Mouse (Mus musculus): ENCODE measurements at regions not wholly inside any gene's neighbourhood (a gene's known extent, or its start where the extent isn't known, plus 50 kb on each side); places are given as distances from the start of the nearest gene placed in this dataset.
"Not testable (repeated sequence)": the region's sequence is repeated elsewhere in the genome, so short reads cannot be mapped to it uniquely, and the experiment has no call there.

GRCm38 (mm10) chr10:69036096-69036495, 115.1 kb upstream of the Rhobtb1 start:
- no peak for DNase-seq (ENCODE audit: low spot score in 2 of 2)

DNA sequence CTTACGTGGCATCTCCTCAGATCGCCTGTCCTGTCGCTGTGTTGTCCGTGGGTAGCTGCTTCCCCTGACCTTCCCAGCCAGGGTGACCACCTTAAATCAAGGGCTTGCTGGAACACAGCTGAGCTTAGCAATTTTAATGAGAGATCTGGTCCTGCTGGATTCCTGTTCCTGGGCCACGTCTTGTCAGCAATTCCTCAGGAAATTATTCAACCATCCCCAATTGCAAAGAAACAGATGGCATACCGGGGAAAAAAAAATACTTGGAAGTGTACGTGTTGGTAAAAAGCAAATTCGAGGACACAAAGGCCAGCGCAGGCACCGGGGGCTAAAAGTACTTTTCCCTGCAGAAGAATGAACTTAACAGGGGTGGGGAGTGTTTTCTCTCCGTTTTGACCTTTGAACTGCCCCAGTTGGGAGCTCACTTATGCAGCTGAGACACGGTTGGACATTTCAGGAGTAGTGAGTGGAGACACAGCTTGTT, 107.0 kb upstream of the Rhobtb1 start:
- no peak for DNase-seq (ENCODE audit: low spot score in 2 of 2)

DNA sequence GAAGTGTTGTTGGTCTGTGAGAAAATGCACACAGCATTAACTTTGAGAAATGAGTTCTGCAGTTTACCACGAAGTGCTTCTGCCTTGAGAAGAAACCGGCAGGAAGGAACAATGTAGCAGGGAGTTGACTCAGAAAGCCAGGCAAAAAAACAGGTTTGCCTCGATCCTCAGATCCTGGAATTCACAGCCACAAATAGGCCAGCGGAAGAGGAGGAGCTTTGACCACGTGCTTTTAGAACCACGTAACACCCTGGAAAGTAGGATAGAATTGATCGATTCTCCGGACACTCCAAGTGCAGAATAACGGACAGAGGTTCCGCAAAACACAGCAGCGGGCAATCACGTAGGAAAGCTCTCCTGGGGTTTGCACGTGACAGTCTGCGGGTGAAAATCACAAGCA, 106.0 kb upstream of the Rhobtb1 start:
- DNase-seq (ENCODE audit: low spot score in 2 of 2): no peak

- no peak for DNase-seq (ENCODE audit: low spot score in 2 of 2)
Measured at GRCm38 (mm10) chr10:69046008-69046555, 105.2 kb upstream of the Rhobtb1 start.

GRCm38 (mm10) chr10:69078008-69078407, 73.2 kb upstream of the Rhobtb1 start:
- DNase-seq (ENCODE audit: low spot score in 2 of 2): no peak

DNA sequence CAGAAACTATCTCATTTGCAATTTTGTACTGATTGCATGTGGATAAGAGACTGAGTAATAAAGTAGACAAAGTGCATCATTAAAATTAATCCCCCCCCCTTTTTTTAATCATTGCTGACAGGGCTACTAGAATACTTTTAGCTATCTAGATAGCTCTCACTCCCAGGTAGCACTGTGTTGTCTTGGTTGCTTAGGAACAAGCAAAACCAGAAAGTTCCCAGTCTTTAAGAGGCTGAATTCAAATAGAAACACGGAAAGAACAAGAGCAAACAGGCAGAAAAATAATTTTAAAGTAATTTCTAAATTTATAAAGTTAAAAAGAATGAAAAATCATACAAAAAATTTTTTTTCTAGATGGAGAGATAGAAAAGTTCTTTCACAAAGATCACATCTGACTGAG, 65.0 kb upstream of the Rhobtb1 start:
- no peak for DNase-seq (ENCODE audit: low spot score in 2 of 2)

- DNase-seq (ENCODE audit: low spot score in 2 of 2): no peak
Measured at GRCm38 (mm10) chr10:69091872-69092271, 59.4 kb upstream of the Rhobtb1 start.

DNA sequence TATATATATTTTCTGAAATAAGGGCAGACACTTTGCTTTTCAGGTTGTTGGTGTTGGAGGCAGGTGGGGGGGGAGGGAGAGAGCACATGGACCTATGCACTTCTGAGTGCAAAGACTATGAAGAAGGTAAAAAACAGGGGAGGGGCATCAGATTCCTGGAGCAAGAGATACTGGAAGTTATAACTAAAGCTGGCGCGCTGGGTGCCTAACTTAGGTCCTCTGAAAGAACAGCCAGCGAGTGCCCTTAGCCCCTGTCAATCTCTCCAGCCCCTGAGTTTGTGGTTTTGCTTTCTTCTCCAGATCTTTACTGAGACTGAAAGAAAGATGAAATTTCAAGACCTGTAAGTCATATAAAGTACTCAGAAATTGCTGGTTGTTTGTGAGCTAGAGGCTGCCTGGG, 51.2 kb upstream of the Rhobtb1 start:
- DNase-seq (ENCODE audit: low spot score in 2 of 2): no peak

DNA sequence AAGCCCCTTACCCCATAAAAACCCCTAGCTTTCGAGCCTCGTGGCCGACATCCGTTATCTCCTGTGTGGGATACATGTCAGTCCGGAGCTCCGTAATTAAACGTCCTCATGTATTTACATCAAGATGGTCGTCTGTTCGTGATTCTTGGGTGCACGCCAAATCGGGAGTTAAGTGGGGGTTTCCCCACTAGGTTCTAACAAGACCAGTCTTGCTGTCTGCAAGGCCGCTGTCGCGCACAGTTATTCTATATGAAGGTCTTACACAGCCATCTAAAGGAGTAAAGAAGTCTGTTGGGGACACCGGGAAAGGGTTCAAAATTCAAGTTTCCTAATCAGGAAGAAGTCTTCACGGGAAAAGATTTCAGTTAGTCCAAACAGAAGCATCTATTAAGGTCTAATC, 50.5 kb upstream of the Rhobtb1 start:
- DNase-seq (ENCODE audit: low spot score in 2 of 2): not testable (repeated sequence)

Data from gastrocnemius, adult 8-10 months (tissue).